ENCODE assay signal across 8 mouse cellular contexts in the genomic region with DNA sequence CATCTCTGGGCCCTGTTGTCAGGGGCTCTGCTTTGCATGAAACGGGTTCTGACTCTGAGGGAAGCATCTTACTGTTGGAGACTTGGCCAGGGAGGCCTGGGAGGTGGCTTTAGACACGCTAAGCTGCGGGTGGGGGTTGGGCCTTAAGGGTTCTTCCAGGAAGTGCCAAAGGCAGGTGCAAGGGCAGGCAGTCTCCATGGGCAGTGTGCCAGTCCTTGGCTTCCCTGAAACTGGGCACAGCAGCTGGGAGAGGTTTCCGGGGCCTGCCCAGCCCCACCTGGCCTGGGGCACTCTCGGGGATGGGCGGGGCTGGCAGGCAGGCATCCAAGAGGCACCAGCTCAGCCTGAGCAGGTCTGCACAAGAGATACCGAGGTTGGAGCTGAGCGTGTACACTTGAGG. TPM values are rescaled to one million over a fixed set of nuclear protein-coding genes. Genes with fewer than 3 reads are reported as not detected.
A peak's percentile ranks its signal among the peaks of the same experiment; 100 is the strongest.
DNase-seq lines count a peak whose midpoint lies in the region; ATAC-seq lines count a peak whose summit lies in the region.

No protein-coding gene starts in this region.

- DNase-seq in adrenal gland, postnatal 14 days, result peak; percentile 72
- no peak for DNase-seq in adrenal gland, adult 8-10 months
- DNase-seq in urinary bladder, postnatal 14 days (ENCODE audit: low spot score), result peak; percentile 94
- no peak for DNase-seq in urinary bladder, adult 2 months (ENCODE audit: low spot score)
- peak; percentile 82 to 85 for DNase-seq in kidney, adult 8-10 months
- no peak for DNase-seq in left cerebral cortex, adult 18-20 months (ENCODE audit: low spot score in 2 of 2)
- no peak for DNase-seq in frontal cortex, postnatal 10 days (ENCODE audit: low spot score in 2 of 2)

- ATAC-seq in megakaryocyte progenitor cell, adult 5-6 weeks (replicated peaks; ENCODE audit: poor library complexity), result peak; percentile 17; the same call in 1 of the 2 replicates

RNA-seq across cellular contexts. Expression of a gene that starts 7.8 kb away (rescaled TPM):
- 29.8 and 91.3 TPM in 2 replicates for total RNA-seq in adrenal gland, postnatal 14 days (2021)
- 100 to 1,000 TPM in 1 of 4 experiments, 10 to 100 TPM in 3; 17.5 to 112 (median 73.6) TPM for total RNA-seq in adrenal gland, adult 8-10 months (2022)
- 17.9 and 29.9 TPM in 2 replicates for polyA plus RNA-seq in urinary bladder, adult 2 months (2012; rRNA removed)
- 18.7 and 20.7 TPM in 2 replicates for total RNA-seq in megakaryocyte progenitor cell, adult 5-6 weeks (2015)
- total RNA-seq in megakaryocyte progenitor cell, adult 5-6 weeks (2017), result 17.6 and 17.9 TPM in 2 replicates
- 10 to 100 TPM; 25.1 to 38.3 TPM for total RNA-seq in left cerebral cortex, adult 18-20 months (2021)

RNA-seq across cellular contexts. Expression of a gene that starts 19.6 kb away (rescaled TPM):
- total RNA-seq in adrenal gland, postnatal 14 days (2021), result 14.9 and 15.8 TPM in 2 replicates
- 10 to 100 TPM; 10.0 to 17.2 (median 15.2) TPM for total RNA-seq in adrenal gland, adult 8-10 months (2022)
- polyA plus RNA-seq in urinary bladder, adult 2 months (2012; rRNA removed), result 10.5 and 14.1 TPM in 2 replicates
- 11.7 and 13.9 TPM in 2 replicates for total RNA-seq in megakaryocyte progenitor cell, adult 5-6 weeks (2015)
- 49.3 and 56.9 TPM in 2 replicates for total RNA-seq in megakaryocyte progenitor cell, adult 5-6 weeks (2017)
- total RNA-seq in left cerebral cortex, adult 18-20 months (2021), result 10 to 100 TPM; 20.0 to 20.1 TPM

RNA-seq across cellular contexts. Expression of a gene that starts 36.9 kb away (rescaled TPM):
- total RNA-seq in adrenal gland, postnatal 14 days (2021), result 252 and 257 TPM in 2 replicates
- 100 to 1,000 TPM; 154 to 235 (median 185) TPM for total RNA-seq in adrenal gland, adult 8-10 months (2022)
- 111 and 113 TPM in 2 replicates for polyA plus RNA-seq in urinary bladder, adult 2 months (2012; rRNA removed)
- 132 and 150 TPM in 2 replicates for total RNA-seq in megakaryocyte progenitor cell, adult 5-6 weeks (2015)
- total RNA-seq in megakaryocyte progenitor cell, adult 5-6 weeks (2017), result 55.3 and 100 TPM in 2 replicates
- total RNA-seq in left cerebral cortex, adult 18-20 months (2021), result 100 to 1,000 TPM; 131 to 136 TPM

Comparison
In these comparisons a context has a peak if more than half of its experiments do, and no peak if none do; other contexts are left out.
1. DNase-seq: peak in adrenal gland, postnatal 14 days (single experiment), urinary bladder, postnatal 14 days (single experiment) and kidney, adult 8-10 months (2 of 2); none in adrenal gland, adult 8-10 months (single experiment), urinary bladder, adult 2 months (single experiment), left cerebral cortex, adult 18-20 months (0 of 2) and frontal cortex, postnatal 10 days (0 of 2).